Mouse (Mus musculus) thymus, adult 2 months (tissue): ENCODE data around the gene Sugp2. TPM values are rescaled to one million over a fixed set of nuclear protein-coding genes. Genes with fewer than 3 reads are reported as not detected.

Experiments
- DNase-seq: peaks from one replicate; pipeline ENCODE4 v3.0.0; 2021
- H3K27ac ChIP-seq: fragments of 200-500 bp; 2 replicates; pipeline ENCODE4 v1.5.1; 2012; ENCODE audit warnings: low read length, control low read depth; ENCODE audit not compliant: control insufficient read depth, insufficient read depth
- H3K27me3 ChIP-seq: fragments of 200-500 bp; 2 replicates; pipeline ENCODE4 v1.6.1; 2012; ENCODE audit warnings: mild to moderate bottlenecking, low read length, moderate library complexity, mixed read lengths; ENCODE audit not compliant: control insufficient read depth, insufficient read depth
- H3K36me3 ChIP-seq: fragments of 200-500 bp; 2 replicates; pipeline ENCODE4 v1.6.1; 2012; ENCODE audit warnings: mild to moderate bottlenecking, low read length, moderate library complexity; ENCODE audit not compliant: control insufficient read depth, insufficient read depth
- H3K4me1 ChIP-seq: fragments of 200-500 bp; replicated peaks from 2 replicates; pipeline ENCODE4 v1.6.1; 2012; ENCODE audit warnings: low read length; ENCODE audit not compliant: control insufficient read depth, insufficient read depth
- H3K4me3 ChIP-seq: fragments of 200-500 bp; 2 replicates; pipeline ENCODE4 v1.5.1; 2012; ENCODE audit warnings: mild to moderate bottlenecking, low read length, control low read depth, moderate library complexity; ENCODE audit not compliant: control insufficient read depth, insufficient read depth
- CTCF ChIP-seq: fragments of 200-500 bp; IDR thresholded peaks from 2 replicates; pipeline ENCODE4 v1.5.1; 2012; ENCODE audit warnings: mild to moderate bottlenecking, control low read depth, low read length, moderate library complexity, borderline replicate concordance; ENCODE audit not compliant: control insufficient read depth, poor library complexity, insufficient read depth; ENCODE audit errors: extremely low read depth
- POLR2A ChIP-seq: fragments of 200-500 bp; IDR thresholded peaks from 2 replicates; pipeline ENCODE4 v1.6.1; 2012; ENCODE audit warnings: mild to moderate bottlenecking, low read length, control low read depth, moderate library complexity; ENCODE audit not compliant: control insufficient read depth, poor library complexity, insufficient read depth; ENCODE audit errors: extremely low read depth
- WGBS: fragments of 180-500 bp; shearing (Covaris S2); methylation state at CpG from one replicate; pipeline ENCODE4 v1.1.7; 2018; 5-methylcytosine and 5-hydroxymethylcytosine counted together
- polyA plus RNA-seq: library from polyadenylated mRNA; depleted of rRNA; stranded (reverse); fragments of >200 nt; gene quantifications from 2 replicates; pipeline ENCODE4 v1.2.3, GENCODE M21; 2012

The Sugp2 gene
- polyA plus RNA-seq, 1 experiment, result 103 TPM

DNA sequence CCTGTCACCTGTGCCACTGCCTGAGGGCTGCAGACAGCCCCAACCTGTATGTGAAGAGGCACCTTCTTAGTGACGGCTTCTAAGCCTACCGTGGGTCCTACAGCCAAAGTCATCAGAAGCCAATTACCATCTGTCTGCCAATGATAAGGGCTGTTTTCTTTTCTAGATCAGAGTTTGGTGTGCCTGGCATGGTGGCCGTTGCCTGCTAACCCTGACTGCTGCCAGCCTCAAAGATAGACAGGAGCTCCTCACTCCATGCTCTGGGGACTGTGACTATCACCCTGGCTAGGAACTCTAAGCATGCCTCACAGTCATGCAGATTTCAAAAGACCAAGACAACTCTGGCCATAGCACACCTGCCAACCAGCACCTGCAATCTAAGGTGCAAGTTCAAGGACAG lies 32.6 kb upstream of the Sugp2 start:
- Histone ChIP-seq H3K27ac (no peak overlapping the region), H3K4me1 (no peaks in the 10 kb centered on the region), H3K36me3 (no peaks in the 10 kb centered on the region), H3K4me3 (no peak overlapping the region), H3K27me3 (no peaks in the 10 kb centered on the region)
- WGBS, result 95% methylated on average over 3 of the region's 3 CpGs
- no peak for TF ChIP-seq CTCF
- no peak for TF ChIP-seq POLR2A
- no peak for DNase-seq

DNA sequence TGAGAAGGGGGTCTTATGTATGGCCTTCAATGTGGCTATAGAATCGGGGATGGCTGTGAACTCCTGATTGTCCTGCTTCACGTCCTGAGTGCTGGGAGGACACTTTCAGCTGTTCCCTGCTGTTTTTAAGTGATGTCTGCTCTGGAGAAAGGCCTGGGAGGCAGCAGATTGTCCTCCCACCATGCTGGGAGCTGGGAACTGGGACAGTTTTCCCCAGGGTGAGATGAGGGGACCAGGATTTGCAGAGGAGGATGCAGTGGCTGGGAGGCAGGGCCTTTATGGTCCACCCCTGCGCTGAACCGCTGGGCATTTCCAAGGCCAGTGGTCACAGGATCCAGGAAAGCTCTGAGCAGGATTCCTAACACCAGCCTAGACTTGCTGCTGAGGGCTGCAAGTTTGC lies 31.0 kb upstream of the Sugp2 start:
- TF ChIP-seq CTCF, result no peak
- no peak for TF ChIP-seq POLR2A
- 93% methylated on average over 4 of the region's 4 CpGs for WGBS
- Histone ChIP-seq H3K4me1 (no peaks in the 10 kb centered on the region), H3K27me3 (no peaks in the 10 kb centered on the region), H3K36me3 (no peaks in the 10 kb centered on the region), H3K4me3 (no peak overlapping the region), H3K27ac (no peak overlapping the region)
- DNase-seq, result no peak

DNA sequence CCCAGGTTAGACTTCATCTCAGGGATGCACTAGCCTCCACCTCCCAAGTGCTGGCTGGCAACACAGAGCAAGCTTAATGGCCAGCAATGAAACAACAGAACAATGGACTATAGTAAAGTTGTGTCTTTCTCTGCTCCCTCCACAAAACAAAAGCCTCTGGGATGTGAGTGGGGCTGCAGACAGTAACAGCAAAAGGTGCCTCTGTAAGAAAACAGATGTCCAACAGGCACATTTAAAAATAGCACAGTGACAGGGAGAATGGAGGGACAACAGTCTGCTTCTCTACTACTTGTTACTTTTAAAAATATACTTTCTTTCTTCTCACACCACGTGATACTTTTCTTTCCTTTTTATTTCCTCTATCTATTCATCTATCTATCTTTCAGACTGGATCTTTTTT lies 29.3 kb upstream of the Sugp2 start:
- Histone ChIP-seq H3K27ac (no peak overlapping the region), H3K4me1 (no peaks in the 10 kb centered on the region), H3K4me3 (no peak overlapping the region), H3K27me3 (no peaks in the 10 kb centered on the region), H3K36me3 (no peaks in the 10 kb centered on the region)
- WGBS, result 76% methylated on average over 1 of the region's 1 CpGs
- TF ChIP-seq CTCF (no peak), POLR2A (no peak)
- no peak for DNase-seq

GRCm38 (mm10) chr8:70208130-70208529 lies 25.9 kb upstream of the Sugp2 start:
- H3K27me3 ChIP-seq, result no peaks in the 10 kb centered on the region
- no peak overlapping the region for H3K4me3 ChIP-seq
- no peak for TF ChIP-seq CTCF
- TF ChIP-seq POLR2A, result no peak
- no peak overlapping the region for H3K27ac ChIP-seq
- no peak for DNase-seq
- H3K4me1 ChIP-seq, result no peaks in the 10 kb centered on the region; the same call in 1 of the 2 replicates
- WGBS, result 95% methylated on average over 1 of the region's 1 CpGs
- H3K36me3 ChIP-seq, result no peaks in the 10 kb centered on the region

DNA sequence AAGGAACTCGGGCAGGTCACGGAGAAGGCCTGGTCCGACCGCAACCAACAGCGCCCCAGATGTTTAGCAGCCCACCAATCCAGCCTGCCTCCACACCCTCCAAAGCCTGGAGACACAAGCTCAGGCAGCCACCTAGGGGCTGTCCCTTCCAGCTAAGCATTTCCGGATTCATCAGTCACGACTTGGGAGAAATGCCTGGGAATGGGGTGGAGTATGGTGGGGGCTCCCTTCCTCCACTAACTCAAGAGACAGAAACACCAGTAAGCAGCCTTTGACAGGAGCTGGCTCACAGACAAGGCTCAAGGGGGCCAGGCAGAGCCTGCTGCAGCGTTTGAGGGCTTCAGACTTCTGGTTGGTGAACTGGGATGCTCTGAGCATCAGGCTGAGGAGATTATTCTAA lies 23.5 kb upstream of the Sugp2 start:
- Histone ChIP-seq H3K27me3 (no peaks in the 10 kb centered on the region), H3K36me3 (no peaks in the 10 kb centered on the region), H3K4me1 (no peaks in the 10 kb centered on the region; the same call in 1 of the 2 replicates), H3K4me3 (no peak overlapping the region), H3K27ac (no peak overlapping the region)
- WGBS, result 83% methylated on average over 8 of the region's 8 CpGs
- no peak for DNase-seq
- no peak for TF ChIP-seq CTCF
- TF ChIP-seq POLR2A, result no peak

DNA sequence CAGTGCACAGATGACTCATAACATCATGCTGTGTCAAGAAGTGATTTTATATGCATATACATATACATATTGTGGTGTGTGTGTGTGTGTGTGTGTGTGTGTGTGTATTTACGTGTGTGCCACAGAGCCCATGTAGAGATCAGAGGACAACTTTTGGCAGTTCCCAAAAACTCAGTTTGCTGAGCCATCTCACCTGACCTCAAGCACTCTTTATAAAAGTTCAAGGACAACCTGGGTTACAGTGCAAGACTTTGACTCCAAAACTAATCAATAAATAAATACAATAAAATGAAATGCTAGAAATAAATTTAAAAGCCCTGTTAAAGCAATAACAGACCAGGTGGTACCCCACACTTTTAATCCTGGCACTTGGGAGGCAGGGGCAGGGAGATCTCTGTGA lies 22.8 kb upstream of the Sugp2 start:
- Histone ChIP-seq H3K4me3 (peak overlapping the region; percentile 72), H3K4me1 (no peaks in the 10 kb centered on the region; the same call in 1 of the 2 replicates), H3K27ac (no peak overlapping the region), H3K27me3 (no peaks in the 10 kb centered on the region), H3K36me3 (no peaks in the 10 kb centered on the region)
- WGBS, result 59% methylated on average over 1 of the region's 1 CpGs
- TF ChIP-seq POLR2A (no peak), CTCF (no peak)
- no peak for DNase-seq

DNA sequence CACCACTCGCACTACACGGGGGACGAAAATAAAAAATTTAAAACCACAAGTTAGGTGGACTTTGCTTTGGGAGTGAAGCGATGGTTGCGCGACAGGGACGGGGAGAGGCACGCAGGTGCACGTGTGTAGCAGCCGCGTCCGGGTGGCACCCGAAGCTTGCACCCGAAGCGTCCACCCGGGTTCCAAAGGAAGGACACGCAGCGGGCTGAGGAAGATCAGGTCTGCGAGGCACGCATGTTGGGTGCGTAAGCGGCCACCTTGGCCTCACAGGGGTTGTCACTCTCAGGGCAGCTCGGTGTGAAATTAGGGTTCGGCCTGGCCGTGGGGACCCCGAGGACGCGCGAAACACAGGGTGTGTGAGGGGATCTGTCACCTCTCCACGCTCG lies 22.3 kb upstream of the Sugp2 start:
- no peak for DNase-seq
- TF ChIP-seq POLR2A, result no peak
- TF ChIP-seq CTCF, result no peak
- Histone ChIP-seq H3K4me3 (peak overlapping the region; percentile 72), H3K4me1 (no peaks in the 10 kb centered on the region; the same call in 1 of the 2 replicates), H3K36me3 (no peaks in the 10 kb centered on the region), H3K27ac (0 out of 2 replicates have a peak overlapping the region, but pooled peaks have one; percentile 11), H3K27me3 (no peaks in the 10 kb centered on the region)
- WGBS, result under 1% methylated on average over 31 of the region's 31 CpGs
